26 mouse cellular contexts compared by ENCODE assay signal in genomic region chr14:117410511-117410910, GRCm38 (mm10).
"Had no signal": no experiment of that assay in that cellular context is flagged by ENCODE, and none has a peak within 500 bp of the region (broad histone marks: within the 10 kb centered on the region; RNA-seq: fewer than 3 reads in every experiment).

No protein-coding gene starts in this region.

- H3K27me3 ChIP-seq: heart, embryonic 12.5 days; hindbrain, embryonic 12.5 days; intestine, embryonic 15.5 days; limb, embryonic 12.5 days; liver, embryonic 13.5 days; liver, embryonic 15.5 days had no signal

- H3K36me3 ChIP-seq: heart, embryonic 10.5 days; heart, embryonic 12.5 days; hindbrain, embryonic 10.5 days; hindbrain, embryonic 12.5 days; intestine, embryonic 15.5 days; limb, embryonic 10.5 days; limb, embryonic 12.5 days; liver, embryonic 13.5 days; liver, embryonic 15.5 days had no signal

- H3K4me1 ChIP-seq: heart, embryonic 10.5 days; heart, embryonic 12.5 days; hindbrain, embryonic 10.5 days; hindbrain, embryonic 12.5 days; intestine, embryonic 15.5 days; limb, embryonic 12.5 days; liver, embryonic 13.5 days; liver, embryonic 15.5 days had no signal

- H3K4me2 ChIP-seq: heart, embryonic 12.5 days; hindbrain, embryonic 12.5 days; hindbrain, embryonic 14.5 days; intestine, embryonic 15.5 days; limb, embryonic 12.5 days; liver, embryonic 13.5 days; liver, embryonic 15.5 days had no signal

- H3K4me3 ChIP-seq: gastrocnemius, adult 2 months; heart, embryonic 10.5 days; heart, embryonic 12.5 days; hindbrain, embryonic 10.5 days; hindbrain, embryonic 12.5 days; intestine, embryonic 15.5 days; layer of hippocampus, adult 2 months; left cerebral cortex, adult 2 months; limb, embryonic 10.5 days; limb, embryonic 12.5 days; liver, embryonic 13.5 days; liver, embryonic 15.5 days had no signal

- H3K9ac ChIP-seq: heart, embryonic 12.5 days; hindbrain, embryonic 12.5 days; hindbrain, embryonic 14.5 days; intestine, embryonic 15.5 days; limb, embryonic 12.5 days; liver, embryonic 13.5 days; liver, embryonic 15.5 days had no signal

- ATAC-seq: hindbrain, embryonic 16.5 days; inflammation-experienced regulatory T-cells, adult 6 months; intestine, embryonic 15.5 days; intestine, postnatal 0 days had no signal

- DNase-seq: gastrocnemius, adult 2 months; gastrocnemius, postnatal 10 days; gastrocnemius, postnatal 25 days; heart, adult 18-20 months; heart, postnatal 10 days; heart, postnatal 4 days; kidney, adult 18-20 months; kidney, adult 8-10 months; kidney, postnatal 10 days; kidney, postnatal 25 days; liver; liver, embryonic 13.5 days had no signal

- H3K9me3 ChIP-seq: heart, embryonic 10.5 days; heart, embryonic 12.5 days; hindbrain, embryonic 10.5 days; hindbrain, embryonic 12.5 days; intestine, embryonic 15.5 days; limb, embryonic 10.5 days; limb, embryonic 12.5 days; liver, embryonic 13.5 days; liver, embryonic 15.5 days had no signal

- H3K27ac ChIP-seq: gastrocnemius, adult 2 months; heart, embryonic 10.5 days; hindbrain, embryonic 10.5 days; hindbrain, embryonic 12.5 days; hindbrain, embryonic 14.5 days; intestine, embryonic 15.5 days; layer of hippocampus, adult 2 months; left cerebral cortex, adult 2 months; limb, embryonic 10.5 days; limb, embryonic 12.5 days; liver, embryonic 13.5 days; liver, embryonic 15.5 days had no signal
